Mouse (Mus musculus) adrenal gland, postnatal 10 days (tissue): Measurements from ENCODE around the gene G6pc2. TPM values are rescaled to one million over a fixed set of nuclear protein-coding genes. Genes with fewer than 3 reads are reported as not detected.

Experiments
- DNase-seq: peaks from one replicate; pipeline ENCODE4 v3.0.0; 2021; ENCODE audit warnings: mixed read lengths
- total RNA-seq, 2 experiments: library from RNA; stranded (reverse); gene quantifications; 2 replicates each; pipeline ENCODE4 v1.2.3; 2021

The G6pc2 gene
- total RNA-seq, 2 experiments from 2014 or later, result not detected

DNA sequence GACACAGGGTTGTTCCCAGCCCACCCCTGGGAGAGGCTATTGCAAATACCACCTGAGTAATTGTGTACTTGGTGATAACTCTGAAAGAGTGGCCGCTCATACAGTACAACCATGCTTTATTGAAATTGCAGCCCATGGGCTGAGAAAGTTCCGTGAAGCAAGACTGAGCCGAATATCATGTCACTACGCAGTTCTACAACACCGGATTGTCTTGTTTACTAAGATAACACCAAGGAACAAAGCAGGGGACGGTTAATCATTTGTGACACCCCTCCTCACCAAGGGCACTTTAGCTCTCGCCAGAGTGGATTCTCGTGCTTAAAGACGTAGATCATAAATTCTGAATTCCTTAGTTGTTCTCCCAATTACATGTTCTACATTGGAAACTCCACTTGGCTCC lies 28.4 kb downstream of the G6pc2 start:
- DNase-seq, result no peak

DNA sequence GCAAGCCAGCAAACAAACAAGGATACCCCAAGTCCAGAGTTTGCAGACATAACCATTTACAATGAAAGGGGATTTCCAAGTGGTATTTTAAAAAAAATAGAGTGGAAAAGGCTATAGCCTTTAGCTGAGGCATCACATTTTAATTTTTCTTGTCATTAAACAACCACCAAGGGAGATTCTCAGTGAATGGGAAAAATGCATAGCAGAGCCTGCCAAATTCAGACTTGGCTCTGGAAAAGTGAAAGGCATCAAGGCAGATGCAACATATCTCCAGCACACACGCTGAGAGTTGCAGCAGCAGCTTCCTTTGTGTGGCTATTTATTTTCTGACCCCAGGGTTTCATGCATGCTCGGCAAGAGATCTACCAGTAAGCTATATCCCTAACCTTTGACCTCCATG lies 34.1 kb downstream of the G6pc2 start:
- DNase-seq, result no peak

DNA sequence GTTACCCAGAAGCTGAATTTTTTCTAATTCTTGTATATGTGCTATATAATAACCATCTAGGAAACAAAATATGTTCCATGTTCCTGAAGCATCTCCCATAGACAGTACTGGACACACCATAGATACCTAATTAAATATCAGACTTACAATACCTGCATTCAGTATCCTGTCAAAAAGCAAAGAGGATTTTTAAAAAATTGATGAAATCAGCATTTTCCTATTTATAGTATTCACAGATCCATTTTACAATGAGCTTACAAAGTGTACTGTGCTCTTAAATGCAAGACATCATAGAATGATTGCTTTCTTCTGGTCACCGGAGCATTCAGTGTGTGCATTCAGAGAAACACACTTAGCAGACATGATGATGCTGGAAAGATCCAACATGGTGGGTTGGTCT lies 36.2 kb downstream of the G6pc2 start:
- DNase-seq, result no peak

DNA sequence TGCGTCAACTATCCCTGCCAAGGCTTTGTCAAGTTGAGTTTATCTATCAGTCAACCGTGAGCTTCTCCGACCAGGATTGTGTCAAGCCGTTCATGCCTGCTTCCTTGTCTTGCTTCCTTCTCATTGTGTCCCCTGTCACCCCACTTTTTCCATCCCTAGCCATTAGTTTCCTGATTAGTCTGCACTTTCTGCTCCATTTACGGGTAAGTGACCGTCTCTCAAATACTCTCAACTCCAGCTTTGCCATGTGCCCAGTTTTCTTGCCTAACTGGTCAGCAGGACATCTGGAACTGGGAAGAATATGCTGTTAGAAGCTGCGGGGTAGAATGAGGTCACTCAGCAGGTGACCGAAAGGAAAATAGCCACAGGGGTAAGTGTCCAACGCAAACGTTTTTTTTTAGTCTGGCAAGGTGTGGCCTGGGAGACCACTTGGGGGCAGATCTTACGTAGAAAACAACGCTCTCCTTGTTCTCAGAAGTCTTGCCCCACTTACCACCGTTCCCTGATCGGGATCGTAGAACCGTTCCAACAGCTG lies 37.4 kb downstream of the G6pc2 start:
- DNase-seq, result no peak

DNA sequence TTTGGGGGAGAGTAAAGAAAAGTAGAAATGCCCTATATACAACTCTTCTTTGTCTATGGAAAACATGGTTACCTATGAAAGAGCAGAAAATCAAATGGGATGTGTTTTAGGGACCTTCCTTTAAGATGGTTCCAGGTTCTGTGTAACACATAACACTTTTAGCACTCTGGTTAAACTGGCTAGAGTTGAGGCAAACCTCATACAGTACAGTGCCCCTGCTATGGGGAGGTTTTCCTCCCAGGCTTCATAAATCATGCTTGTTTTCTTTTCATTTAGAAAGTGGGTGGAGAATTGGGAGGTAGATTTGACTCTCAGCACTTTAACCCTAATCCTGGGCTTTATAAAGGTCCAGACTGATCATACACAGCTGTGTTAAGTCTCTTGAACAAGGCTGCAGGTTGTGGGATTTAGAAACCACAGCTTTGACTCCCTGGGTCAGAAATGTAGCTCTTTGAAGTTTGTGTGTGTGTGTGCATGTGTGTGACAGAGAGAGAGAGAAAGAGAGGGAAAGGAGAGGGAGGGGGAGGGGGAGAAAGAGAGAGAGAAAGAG lies 53.3 kb downstream of the G6pc2 start:
- no peak for DNase-seq

GRCm38 (mm10) chr2:69275875-69276274 lies 65.0 kb downstream of the G6pc2 start:
- DNase-seq, result peak; percentile 3

Other genes starting within 250 kb of the G6pc2 start
- 10 to 100 TPM in 1 of 2 experiments, 1 to 10 TPM in 1; 9.3 to 10.7 TPM for gene Nostrin, start 75.3 kb upstream of the G6pc2 start, total RNA-seq
- 10 to 100 TPM; 16.6 to 17.9 TPM for gene Spc25, start 4.9 kb upstream of the G6pc2 start, total RNA-seq
- 10 to 100 TPM; 11.2 to 27.0 TPM for gene Abcb11, start 131.5 kb downstream of the G6pc2 start, total RNA-seq
- 1 to 10 TPM; 6.9 to 7.3 TPM for gene Dhrs9, start 169.4 kb downstream of the G6pc2 start, total RNA-seq